Mouse (Mus musculus) liver, embryonic 11.5 days (tissue): ENCODE data around the gene Cd163l1. TPM values are rescaled to one million over a fixed set of nuclear protein-coding genes. Genes with fewer than 3 reads are reported as not detected.
A peak's percentile ranks its signal among the peaks of the same experiment; 100 is the strongest.

Experiments used
- ATAC-seq: fragments of 200-750 bp; cut with Nextera tagmentation; replicated peaks from 2 replicates; pipeline ENCODE4 v1.8.0; 2017; ENCODE audit warnings: moderate number of reproducible peaks, mild to moderate bottlenecking, moderate TSS enrichment, moderate library complexity; ENCODE audit not compliant: low FRiP score
- DNase-seq: peaks from one replicate; pipeline ENCODE4 v3.0.0-alpha.2; 2017; ENCODE audit warnings: low spot score
- H3K27ac ChIP-seq: fragments of 300-500 bp; sonication (generic); 2 replicates; pipeline ENCODE4 v1.5.1; 2014; ENCODE audit warnings: mild to moderate bottlenecking, low read depth, low read length, control low read depth
- H3K27me3 ChIP-seq: fragments of 300-500 bp; sonication (generic); replicated peaks from 2 replicates; pipeline ENCODE4 v1.6.1; 2014; ENCODE audit warnings: low read length, mixed read lengths; ENCODE audit not compliant: control insufficient read depth, insufficient read depth
- H3K36me3 ChIP-seq: fragments of 300-500 bp; sonication (generic); 2 replicates; pipeline ENCODE4 v1.6.1; 2014; ENCODE audit warnings: mild to moderate bottlenecking, low read length, moderate library complexity, mixed read lengths; ENCODE audit not compliant: control insufficient read depth, insufficient read depth
- H3K4me1 ChIP-seq: fragments of 300-500 bp; sonication (generic); replicated peaks from 2 replicates; pipeline ENCODE4 v1.6.1; 2014; ENCODE audit warnings: low read length, mixed read lengths; ENCODE audit not compliant: control insufficient read depth, insufficient read depth
- H3K4me2 ChIP-seq: fragments of 300-500 bp; sonication (generic); 2 replicates; pipeline ENCODE4 v1.6.1; 2014; ENCODE audit warnings: mild to moderate bottlenecking, control low read depth, moderate library complexity
- H3K4me3 ChIP-seq: fragments of 300-500 bp; sonication (generic); 2 replicates; pipeline ENCODE4 v1.5.1; 2014; ENCODE audit warnings: low read depth, low read length, control low read depth
- H3K9ac ChIP-seq: fragments of 300-500 bp; sonication (generic); 2 replicates; pipeline ENCODE4 v1.6.1; 2014; ENCODE audit warnings: low read depth, low read length, control low read depth
- H3K9me3 ChIP-seq: fragments of 300-500 bp; sonication (generic); 2 replicates; pipeline ENCODE4 v1.6.1; 2016; ENCODE audit warnings: low read length, inconsistent platforms, mixed read lengths; ENCODE audit not compliant: control insufficient read depth
- WGBS: fragments of 180-500 bp; shearing (Covaris S2); extraction: QIAGEN DNeasy Blood & Tissue Kit; methylation state at CpG from one replicate; pipeline ENCODE4 v1.1.7; 2014; 5-methylcytosine and 5-hydroxymethylcytosine counted together
- polyA plus RNA-seq: library from polyadenylated mRNA; unstranded; fragments of >200 nt; fragmentation: Nextera tagmentation; extraction: Ambion mirVana; gene quantifications from 2 replicates; pipeline ENCODE4 v1.2.1, GENCODE M21; 2014

Gene Cd163l1
- polyA plus RNA-seq, result 0.09 TPM in 1 of 2 replicates, not detected in the other

- Histone ChIP-seq H3K4me1 (no peaks in the 10 kb centered on the region), H3K4me3 (no peak within 1 kb of the TSS), H3K27ac (no peak within 1 kb of the TSS), H3K9ac (no peak within 1 kb of the TSS), H3K36me3 (no peaks in the 10 kb centered on the region), H3K27me3 (no peaks in the 10 kb centered on the region), H3K4me2 (no peak within 1 kb of the TSS), H3K9me3 (no peaks in the 10 kb centered on the region)
- DNase-seq (no peak), ATAC-seq (peak; percentile 41; the same call in 1 of the 2 replicates)
- WGBS, result 79% methylated on average over 2 of the region's 2 CpGs
Measured at GRCm38 (mm10) chr7:140217967-140218366, at the start of gene Cd163l1. TSS of gene Cd163l1 (plus strand) at chr7:140218267.

GRCm38 (mm10) chr7:140169386-140169785, 48.7 kb upstream of the Cd163l1 start:
- H3K36me3 ChIP-seq, result no peaks in the 10 kb centered on the region
- DNase-seq, result no peak
- no peak overlapping the region for H3K27ac ChIP-seq
- no peak overlapping the region for H3K4me3 ChIP-seq
- H3K9ac ChIP-seq, result no peak overlapping the region
- no peaks in the 10 kb centered on the region for H3K9me3 ChIP-seq
- H3K4me1 ChIP-seq, result no peaks in the 10 kb centered on the region
- H3K4me2 ChIP-seq, result no peak overlapping the region
- ATAC-seq, result no peak
- 69% methylated on average over 4 of the region's 4 CpGs for WGBS
- H3K27me3 ChIP-seq, result no peaks in the 10 kb centered on the region

GRCm38 (mm10) chr7:140170863-140171262, 47.2 kb upstream of the Cd163l1 start:
- Histone ChIP-seq H3K4me2 (no peak overlapping the region), H3K27ac (no peak overlapping the region), H3K27me3 (no peaks in the 10 kb centered on the region), H3K36me3 (no peaks in the 10 kb centered on the region), H3K4me3 (no peak overlapping the region), H3K4me1 (no peaks in the 10 kb centered on the region), H3K9me3 (no peaks in the 10 kb centered on the region), H3K9ac (no peak overlapping the region)
- WGBS, result 91% methylated on average over 3 of the region's 3 CpGs
- DNase-seq (no peak), ATAC-seq (no peak)

GRCm38 (mm10) chr7:140172936-140173335, 45.1 kb upstream of the Cd163l1 start, which contains the start of gene Olfr523:
TSS of gene Olfr523 (plus strand) at chr7:140173217.
- no peak within 1 kb of the TSS for H3K4me2 ChIP-seq
- H3K36me3 ChIP-seq, result no peaks in the 10 kb centered on the region
- no peaks in the 10 kb centered on the region for H3K9me3 ChIP-seq
- no peaks in the 10 kb centered on the region for H3K4me1 ChIP-seq
- ATAC-seq (no peak), DNase-seq (no peak)
- no peaks in the 10 kb centered on the region for H3K27me3 ChIP-seq
- H3K27ac ChIP-seq, result no peak within 1 kb of the TSS
- WGBS, result 59% methylated on average over 1 of the region's 1 CpGs
- H3K9ac ChIP-seq, result no peak within 1 kb of the TSS
- no peak within 1 kb of the TSS for H3K4me3 ChIP-seq

- no peak overlapping the region for H3K27ac ChIP-seq
- no peaks in the 10 kb centered on the region for H3K27me3 ChIP-seq
- ATAC-seq (no peak), DNase-seq (no peak)
- H3K4me2 ChIP-seq, result no peak overlapping the region
- 85% methylated on average over 2 of the region's 2 CpGs for WGBS
- H3K4me1 ChIP-seq, result no peaks in the 10 kb centered on the region
- H3K9me3 ChIP-seq, result no peaks in the 10 kb centered on the region
- H3K4me3 ChIP-seq, result no peak overlapping the region
- no peaks in the 10 kb centered on the region for H3K36me3 ChIP-seq
- H3K9ac ChIP-seq, result no peak overlapping the region
Measured at GRCm38 (mm10) chr7:140179176-140179575, 38.9 kb upstream of the Cd163l1 start.

- H3K36me3 ChIP-seq, result no peaks in the 10 kb centered on the region
- no peaks in the 10 kb centered on the region for H3K27me3 ChIP-seq
- no peak for DNase-seq
- no peaks in the 10 kb centered on the region for H3K4me1 ChIP-seq
- no peak overlapping the region for H3K4me2 ChIP-seq
- no peak overlapping the region for H3K9ac ChIP-seq
- H3K9me3 ChIP-seq, result no peaks in the 10 kb centered on the region
- ATAC-seq, result no peak
- H3K27ac ChIP-seq, result no peak overlapping the region
- WGBS, result 83% methylated on average over 2 of the region's 2 CpGs
- H3K4me3 ChIP-seq, result no peak overlapping the region
Measured at GRCm38 (mm10) chr7:140180692-140181091, 37.4 kb upstream of the Cd163l1 start.

GRCm38 (mm10) chr7:140184206-140184605, 33.9 kb upstream of the Cd163l1 start:
- no peaks in the 10 kb centered on the region for H3K36me3 ChIP-seq
- H3K4me2 ChIP-seq, result no peak overlapping the region
- WGBS, result 82% methylated on average over 4 of the region's 4 CpGs
- H3K27ac ChIP-seq, result no peak overlapping the region
- no peak overlapping the region for H3K4me3 ChIP-seq
- no peak overlapping the region for H3K9ac ChIP-seq
- no peak for ATAC-seq
- no peaks in the 10 kb centered on the region for H3K4me1 ChIP-seq
- H3K27me3 ChIP-seq, result no peaks in the 10 kb centered on the region
- no peaks in the 10 kb centered on the region for H3K9me3 ChIP-seq
- no peak for DNase-seq

GRCm38 (mm10) chr7:140186646-140187620, 31.1 kb upstream of the Cd163l1 start:
- no peak overlapping the region for H3K27ac ChIP-seq

More at GRCm38 (mm10) chr7:140186646-140187620, 31.1 kb upstream of the Cd163l1 start:
- H3K9ac ChIP-seq, result no peak overlapping the region
- H3K27me3 ChIP-seq, result no peaks in the 10 kb centered on the region
- no peaks in the 10 kb centered on the region for H3K4me1 ChIP-seq
- no peak overlapping the region for H3K4me3 ChIP-seq
- whole genome bisulfite sequencing, result 64% methylated on average over 18 of the region's 18 CpGs
- no peaks in the 10 kb centered on the region for H3K9me3 ChIP-seq
- no peak overlapping the region for H3K4me2 ChIP-seq
- ATAC-seq, result 0 out of 2 replicates have a peak, but pooled peaks have one; percentile 25
- H3K36me3 ChIP-seq, result no peaks in the 10 kb centered on the region
- no peak for DNase-seq
